Mouse (Mus musculus): ENCODE data around the gene Gm498.

Gm498 gene

GRCm38 (mm10) chr7:143840121-143840520, 26.5 kb upstream of the Gm498 start:
- Histone ChIP-seq H3K36me3 (ENCODE audit: control insufficient read depth, insufficient read depth, low read length, poor library complexity, severe bottlenecking) (peaks cover 10% of the 10 kb centered on the region), H3K27me3 (ENCODE audit: control insufficient read depth, insufficient read depth, low read length, poor library complexity, severe bottlenecking) (no peaks in the 10 kb centered on the region)
- no peak for DNase-seq (ENCODE audit: low read depth, low spot score)

GRCm38 (mm10) chr7:143841301-143841700, 25.3 kb upstream of the Gm498 start:
- DNase-seq (ENCODE audit: low read depth, low spot score): no peak
- H3K27me3 ChIP-seq (ENCODE audit: control insufficient read depth, insufficient read depth, low read length, poor library complexity, severe bottlenecking): no peaks in the 10 kb centered on the region
- peaks cover 10% of the 10 kb centered on the region for H3K36me3 ChIP-seq (ENCODE audit: control insufficient read depth, insufficient read depth, low read length, poor library complexity, severe bottlenecking)

DNA sequence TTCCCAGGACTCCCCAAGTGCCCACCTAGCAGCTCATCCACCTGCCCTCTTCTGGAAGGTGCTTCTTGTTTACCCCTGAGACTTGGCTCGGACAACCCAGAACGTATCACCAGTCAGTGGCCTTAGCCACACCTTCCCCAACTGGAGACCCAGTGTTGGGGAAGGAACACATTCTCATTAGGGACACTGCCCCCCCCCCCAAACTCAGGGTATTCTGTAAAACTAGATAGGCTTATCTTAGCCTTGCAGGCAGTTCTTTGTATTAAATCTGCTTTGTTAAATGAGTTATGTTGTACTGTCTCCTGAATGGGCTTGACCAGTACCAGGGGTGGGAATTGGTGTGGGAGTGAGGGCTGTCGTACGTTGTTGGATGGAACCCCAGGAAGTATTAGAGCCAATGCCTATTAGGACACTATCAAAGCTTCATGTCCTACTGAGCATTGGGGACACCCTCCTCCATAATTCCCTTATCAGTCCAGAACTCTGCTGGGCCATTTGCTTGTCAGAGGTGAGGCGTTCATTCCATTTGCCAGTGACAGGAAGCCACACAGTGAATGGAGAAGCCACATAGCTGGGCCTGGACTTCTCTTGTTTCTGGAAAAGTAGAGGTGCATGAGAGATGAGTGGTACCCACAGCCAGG, 18.4 kb upstream of the Gm498 start:
- no peaks in the 10 kb centered on the region for H3K27me3 ChIP-seq (ENCODE audit: control insufficient read depth, insufficient read depth, low read length, poor library complexity, severe bottlenecking)
- no peak for DNase-seq (ENCODE audit: low read depth, low spot score)
- H3K36me3 ChIP-seq (ENCODE audit: control insufficient read depth, insufficient read depth, low read length, poor library complexity, severe bottlenecking): peaks cover 9% of the 10 kb centered on the region

DNA sequence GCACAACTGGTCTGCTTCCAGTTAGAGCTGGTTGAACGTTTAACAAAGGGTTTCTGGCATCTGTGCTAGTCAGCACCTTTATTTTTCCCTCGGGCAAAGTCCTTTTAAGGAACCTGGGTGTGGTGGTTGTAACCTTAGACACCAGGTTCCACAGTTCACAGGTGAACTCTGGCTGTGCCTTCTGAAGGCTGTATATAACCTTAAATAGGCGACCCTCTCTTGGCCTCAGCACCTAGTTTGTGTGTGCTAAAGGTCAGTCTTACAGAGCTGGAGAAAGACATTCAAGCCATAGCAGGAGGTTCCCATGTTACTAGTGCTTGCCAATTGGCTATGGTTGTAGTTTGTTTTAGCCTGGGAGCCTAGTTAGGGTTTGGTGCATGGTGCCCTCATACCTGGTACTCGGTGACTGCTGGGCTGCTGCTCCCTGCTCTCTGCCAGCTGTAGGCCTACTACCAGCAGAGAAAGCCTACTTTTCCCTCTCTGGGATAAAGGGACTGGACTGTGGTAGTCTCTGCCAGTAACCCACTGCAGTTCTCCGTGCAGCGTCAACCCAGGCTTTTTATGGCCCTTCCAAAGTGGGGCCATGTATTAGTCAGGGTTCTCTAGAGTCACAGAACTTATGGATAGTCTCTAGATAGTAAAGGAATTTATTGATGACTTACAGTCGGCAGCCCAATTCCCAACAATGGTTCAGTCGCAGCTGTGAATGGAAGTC, 17.7 kb upstream of the Gm498 start:
- no peak for DNase-seq (ENCODE audit: low read depth, low spot score)
- Histone ChIP-seq H3K36me3 (ENCODE audit: control insufficient read depth, insufficient read depth, low read length, poor library complexity, severe bottlenecking) (peaks cover 5% of the 10 kb centered on the region; the same call in 1 of the 2 replicates), H3K27me3 (ENCODE audit: control insufficient read depth, insufficient read depth, low read length, poor library complexity, severe bottlenecking) (no peaks in the 10 kb centered on the region)

DNA sequence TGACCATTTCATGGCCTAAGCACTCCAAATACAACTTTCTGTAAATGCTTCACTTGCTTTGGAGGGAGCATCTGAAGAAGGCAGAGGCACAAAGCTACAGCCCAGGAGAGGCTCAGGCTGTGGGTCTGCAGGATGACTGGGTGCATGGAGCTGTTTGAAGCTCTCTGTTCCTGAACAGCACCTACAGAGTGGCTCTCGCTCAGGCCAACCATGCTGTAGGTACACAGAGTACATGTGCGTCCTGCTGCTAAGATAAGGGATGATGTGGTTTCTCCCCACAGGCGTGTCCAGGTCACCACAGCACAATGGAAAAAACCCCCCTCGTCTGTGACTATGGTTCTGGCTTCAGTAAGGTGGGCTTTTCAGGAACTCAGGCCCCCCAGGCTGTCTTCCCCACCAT, 2.2 kb downstream of the Gm498 start:
- H3K27me3 ChIP-seq (ENCODE audit: control insufficient read depth, insufficient read depth, low read length, poor library complexity, severe bottlenecking): no peaks in the 10 kb centered on the region
- H3K36me3 ChIP-seq (ENCODE audit: control insufficient read depth, insufficient read depth, low read length, poor library complexity, severe bottlenecking): no peaks in the 10 kb centered on the region
- no peak for DNase-seq (ENCODE audit: low read depth, low spot score)

GRCm38 (mm10) chr7:143883717-143884116, 17.1 kb downstream of the Gm498 start:
- no peaks in the 10 kb centered on the region for H3K27me3 ChIP-seq (ENCODE audit: control insufficient read depth, insufficient read depth, low read length, poor library complexity, severe bottlenecking)
- no peak for DNase-seq (ENCODE audit: low read depth, low spot score)

GRCm38 (mm10) chr7:143891146-143891545, 24.5 kb downstream of the Gm498 start:
- Histone ChIP-seq H3K27me3 (ENCODE audit: control insufficient read depth, insufficient read depth, low read length, poor library complexity, severe bottlenecking) (no peaks in the 10 kb centered on the region), H3K36me3 (ENCODE audit: control insufficient read depth, insufficient read depth, low read length, poor library complexity, severe bottlenecking) (no peaks in the 10 kb centered on the region)
- DNase-seq (ENCODE audit: low read depth, low spot score): no peak

More at GRCm38 (mm10) chr7:143883717-143884116, 17.1 kb downstream of the Gm498 start:
- H3K36me3 ChIP-seq (ENCODE audit: control insufficient read depth, insufficient read depth, low read length, poor library complexity, severe bottlenecking): no peaks in the 10 kb centered on the region

DNA sequence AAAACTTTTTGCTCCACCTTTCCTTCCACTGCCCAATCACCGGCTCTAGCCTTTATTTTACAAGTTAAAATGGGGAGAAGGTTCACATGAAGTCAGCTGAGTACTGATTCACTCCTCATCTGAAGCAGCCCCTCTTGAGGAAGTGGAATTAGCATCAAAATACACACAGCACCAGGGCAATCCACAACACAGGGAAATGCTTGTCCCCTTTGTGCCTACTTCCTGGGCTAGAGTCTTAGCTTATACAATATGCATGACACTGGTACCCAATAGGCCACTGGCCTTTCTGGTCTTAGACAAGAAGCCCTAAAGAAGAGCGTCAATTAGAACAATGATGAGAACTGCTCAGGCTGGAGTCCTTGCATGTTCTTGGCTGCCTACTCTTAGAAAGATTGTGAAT, 25.7 kb downstream of the Gm498 start:
- Histone ChIP-seq H3K27me3 (ENCODE audit: control insufficient read depth, insufficient read depth, low read length, poor library complexity, severe bottlenecking) (no peaks in the 10 kb centered on the region), H3K36me3 (ENCODE audit: control insufficient read depth, insufficient read depth, low read length, poor library complexity, severe bottlenecking) (no peaks in the 10 kb centered on the region)
- DNase-seq (ENCODE audit: low read depth, low spot score): no peak

DNA sequence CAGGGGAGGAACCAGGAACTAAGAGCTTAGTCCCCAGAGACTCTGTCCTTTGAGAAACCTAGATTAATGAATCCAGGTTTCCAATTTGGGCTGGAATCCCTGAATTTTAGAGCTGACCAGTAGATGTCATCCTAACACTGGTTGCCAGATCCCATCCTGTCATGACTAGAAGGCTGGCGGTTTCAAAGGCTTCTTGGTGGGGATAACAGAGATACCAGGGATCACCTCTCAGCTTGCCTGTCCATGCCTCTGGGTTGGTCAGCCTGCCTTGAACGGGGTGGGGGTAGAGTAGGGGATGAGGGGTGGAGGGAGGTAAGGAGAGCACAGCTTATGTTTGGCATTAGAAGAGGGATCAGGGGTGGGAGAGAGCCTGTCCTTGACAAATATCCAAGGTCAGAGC, 34.0 kb downstream of the Gm498 start:
- Histone ChIP-seq H3K36me3 (ENCODE audit: control insufficient read depth, insufficient read depth, low read length, poor library complexity, severe bottlenecking) (no peaks in the 10 kb centered on the region), H3K27me3 (ENCODE audit: control insufficient read depth, insufficient read depth, low read length, poor library complexity, severe bottlenecking) (no peaks in the 10 kb centered on the region)
- DNase-seq (ENCODE audit: low read depth, low spot score): no peak

- H3K36me3 ChIP-seq (ENCODE audit: control insufficient read depth, insufficient read depth, low read length, poor library complexity, severe bottlenecking): no peaks in the 10 kb centered on the region
- no peak for DNase-seq (ENCODE audit: low read depth, low spot score)
Observed at GRCm38 (mm10) chr7:143905176-143905575, 38.5 kb downstream of the Gm498 start.

GRCm38 (mm10) chr7:143905606-143906005, 39.0 kb downstream of the Gm498 start:
- DNase-seq (ENCODE audit: low read depth, low spot score): no peak
- no peaks in the 10 kb centered on the region for H3K36me3 ChIP-seq (ENCODE audit: control insufficient read depth, insufficient read depth, low read length, poor library complexity, severe bottlenecking)
- H3K27me3 ChIP-seq (ENCODE audit: control insufficient read depth, insufficient read depth, low read length, poor library complexity, severe bottlenecking): no peaks in the 10 kb centered on the region

More at GRCm38 (mm10) chr7:143905176-143905575, 38.5 kb downstream of the Gm498 start:
- H3K27me3 ChIP-seq (ENCODE audit: control insufficient read depth, insufficient read depth, low read length, poor library complexity, severe bottlenecking): no peaks in the 10 kb centered on the region

DNA sequence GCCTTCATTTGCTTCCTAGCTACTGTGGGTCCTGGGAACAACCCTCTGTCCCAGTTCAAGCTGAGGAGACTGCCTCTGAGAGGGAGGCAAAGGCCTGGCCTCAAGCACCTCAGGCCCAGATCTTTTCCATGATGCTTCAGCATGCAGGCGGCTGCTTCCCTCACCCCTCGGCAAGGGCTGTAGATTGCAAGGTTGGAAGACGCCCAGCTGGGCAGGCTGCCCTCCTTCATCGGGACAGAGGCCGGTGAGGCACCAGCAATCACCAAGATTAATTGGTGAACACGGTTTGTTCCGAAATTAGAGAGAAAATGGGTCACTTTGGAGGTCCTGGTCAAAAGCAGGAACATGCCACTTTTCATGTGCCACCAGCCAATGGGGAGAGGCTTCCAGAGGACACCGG, 47.0 kb downstream of the Gm498 start:
- Histone ChIP-seq H3K27me3 (ENCODE audit: control insufficient read depth, insufficient read depth, low read length, poor library complexity, severe bottlenecking) (no peaks in the 10 kb centered on the region), H3K36me3 (ENCODE audit: control insufficient read depth, insufficient read depth, low read length, poor library complexity, severe bottlenecking) (no peaks in the 10 kb centered on the region)
- no peak for DNase-seq (ENCODE audit: low read depth, low spot score)

- no peak for DNase-seq (ENCODE audit: low read depth, low spot score)
- Histone ChIP-seq H3K27me3 (ENCODE audit: control insufficient read depth, insufficient read depth, low read length, poor library complexity, severe bottlenecking) (no peaks in the 10 kb centered on the region), H3K36me3 (ENCODE audit: control insufficient read depth, insufficient read depth, low read length, poor library complexity, severe bottlenecking) (no peaks in the 10 kb centered on the region)
Observed at GRCm38 (mm10) chr7:143919031-143919679, 52.5 kb downstream of the Gm498 start.

DNA sequence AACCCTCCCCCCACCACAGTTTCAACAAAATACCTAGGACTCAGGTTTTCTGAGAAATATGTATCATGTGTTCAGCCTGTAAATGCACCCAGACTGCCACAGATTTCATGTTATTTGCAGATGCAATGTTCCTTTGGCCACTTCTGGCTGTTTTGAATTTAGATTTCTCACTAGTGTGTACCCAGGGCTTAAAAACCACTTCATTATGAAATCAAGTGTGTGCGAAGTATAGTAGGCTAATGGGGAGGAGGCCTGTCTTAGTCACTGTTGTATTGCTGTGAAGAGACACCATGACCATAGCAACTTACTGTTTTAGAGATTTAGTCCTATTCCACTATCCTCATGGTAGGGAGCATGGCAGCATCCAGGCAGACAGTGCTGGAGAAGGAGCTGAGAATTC, 63.3 kb downstream of the Gm498 start:
- Histone ChIP-seq H3K27me3 (ENCODE audit: control insufficient read depth, insufficient read depth, low read length, poor library complexity, severe bottlenecking) (no peaks in the 10 kb centered on the region), H3K36me3 (ENCODE audit: control insufficient read depth, insufficient read depth, low read length, poor library complexity, severe bottlenecking) (no peaks in the 10 kb centered on the region)
- DNase-seq (ENCODE audit: low read depth, low spot score): no peak

GRCm38 (mm10) chr7:143938647-143939046, 72.0 kb downstream of the Gm498 start:
- Histone ChIP-seq H3K36me3 (ENCODE audit: control insufficient read depth, insufficient read depth, low read length, poor library complexity, severe bottlenecking) (no peaks in the 10 kb centered on the region), H3K27me3 (ENCODE audit: control insufficient read depth, insufficient read depth, low read length, poor library complexity, severe bottlenecking) (no peaks in the 10 kb centered on the region; the same call in 1 of the 2 replicates)
- no peak for DNase-seq (ENCODE audit: low read depth, low spot score)
